Mouse (Mus musculus): ENCODE results near the gene Bmper. TPM values are rescaled to one million over a fixed set of nuclear protein-coding genes. Genes with fewer than 3 reads are reported as not detected.
A peak's percentile ranks its signal among the peaks of the same experiment; 100 is the strongest.

Bmper gene
- polyA plus RNA-seq, 1 experiment from 2014 or later, result 5.3 TPM

- Histone ChIP-seq H3K27me3 (no peaks in the 10 kb centered on the region), H3K4me2 (replicated peaks) (no peak overlapping the region), H3K4me1 (no peaks in the 10 kb centered on the region), H3K27ac (replicated peaks) (no peak overlapping the region), H3K9me3 (no peaks in the 10 kb centered on the region), H3K36me3 (no peaks in the 10 kb centered on the region), H3K9ac (replicated peaks) (no peak overlapping the region), H3K4me3 (no peak overlapping the region)
- 85% methylated on average over 3 of the region's 3 CpGs for WGBS
- no peak for ATAC-seq (ENCODE audit: low FRiP score, low read depth)
Observed at GRCm38 (mm10) chr9:23310953-23311352, 88.1 kb downstream of the Bmper start.

DNA sequence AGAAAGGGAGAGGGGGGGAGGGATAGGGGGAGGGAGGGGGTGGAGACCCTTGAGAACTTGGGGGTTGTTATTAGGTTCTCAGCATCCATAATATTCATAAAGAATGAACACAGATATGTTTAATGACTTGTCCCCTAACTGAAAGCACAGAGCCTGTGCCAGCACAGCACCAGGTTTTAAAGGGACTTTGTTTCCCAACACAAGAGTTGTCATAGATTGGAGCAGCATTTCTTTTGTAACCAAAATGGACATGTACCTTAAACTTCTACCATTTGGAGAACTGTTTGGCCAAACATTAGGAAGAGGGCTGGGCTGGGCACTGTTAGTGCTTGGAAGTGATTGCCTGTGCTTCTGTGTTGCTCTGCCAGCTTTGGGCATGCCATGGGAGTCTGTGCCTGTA, 89.1 kb downstream of the Bmper start:
- Histone ChIP-seq H3K27ac (replicated peaks) (no peak overlapping the region), H3K36me3 (no peaks in the 10 kb centered on the region), H3K4me3 (no peak overlapping the region), H3K27me3 (no peaks in the 10 kb centered on the region), H3K9me3 (no peaks in the 10 kb centered on the region), H3K4me2 (replicated peaks) (no peak overlapping the region), H3K4me1 (no peaks in the 10 kb centered on the region), H3K9ac (replicated peaks) (no peak overlapping the region)
- ATAC-seq (ENCODE audit: low FRiP score, low read depth), result no peak

DNA sequence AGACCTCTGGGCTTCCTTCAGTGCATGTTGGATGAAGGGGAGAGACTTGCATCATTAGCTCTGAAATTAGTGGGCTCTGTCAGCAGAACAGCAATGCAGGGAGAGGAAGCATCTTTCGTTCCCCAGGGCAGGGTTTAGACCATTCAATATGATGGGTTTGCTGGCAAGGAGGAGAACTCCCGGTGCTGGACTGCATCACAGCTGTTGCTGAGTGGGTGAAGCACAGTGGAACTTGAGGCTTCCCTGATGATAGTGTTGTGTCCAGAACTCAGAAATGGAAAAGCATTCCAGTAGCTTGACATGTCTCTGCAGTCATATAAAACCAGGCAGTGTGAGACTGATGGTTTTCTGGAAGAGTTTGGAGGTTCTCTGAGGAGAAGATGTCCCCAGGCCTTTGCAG, 90.0 kb downstream of the Bmper start:
- no peak overlapping the region for H3K9ac ChIP-seq (replicated peaks)
- H3K4me1 ChIP-seq, result no peaks in the 10 kb centered on the region
- ATAC-seq (ENCODE audit: low FRiP score, low read depth), result no peak
- no peaks in the 10 kb centered on the region for H3K36me3 ChIP-seq
- H3K4me2 ChIP-seq (replicated peaks), result no peak overlapping the region
- H3K9me3 ChIP-seq, result no peaks in the 10 kb centered on the region
- no peak overlapping the region for H3K4me3 ChIP-seq
- no peaks in the 10 kb centered on the region for H3K27me3 ChIP-seq
- WGBS, result 87% methylated on average over 2 of the region's 2 CpGs
- no peak overlapping the region for H3K27ac ChIP-seq (replicated peaks)

- H3K27me3 ChIP-seq, result no peaks in the 10 kb centered on the region
- H3K9ac ChIP-seq (replicated peaks), result no peak overlapping the region
- no peaks in the 10 kb centered on the region for H3K4me1 ChIP-seq
- 92% methylated on average over 5 of the region's 5 CpGs for WGBS
- no peak overlapping the region for H3K4me2 ChIP-seq (replicated peaks)
- H3K36me3 ChIP-seq, result no peaks in the 10 kb centered on the region
- no peak overlapping the region for H3K27ac ChIP-seq (replicated peaks)
- no peak overlapping the region for H3K4me3 ChIP-seq
- H3K9me3 ChIP-seq, result no peaks in the 10 kb centered on the region
- no peak for ATAC-seq (ENCODE audit: low FRiP score, low read depth)
Observed at GRCm38 (mm10) chr9:23315631-23316330, 92.9 kb downstream of the Bmper start.

GRCm38 (mm10) chr9:23327830-23328229, 105.0 kb downstream of the Bmper start:
- no peak overlapping the region for H3K9ac ChIP-seq (replicated peaks)
- H3K9me3 ChIP-seq, result no peaks in the 10 kb centered on the region
- H3K4me1 ChIP-seq, result peaks cover under 1% of the 10 kb centered on the region
- no peaks in the 10 kb centered on the region for H3K36me3 ChIP-seq
- H3K27ac ChIP-seq (replicated peaks), result no peak overlapping the region
- ATAC-seq (ENCODE audit: low FRiP score, low read depth), result no peak
- 88% methylated on average over 3 of the region's 3 CpGs for WGBS
- no peak overlapping the region for H3K4me3 ChIP-seq
- no peak overlapping the region for H3K4me2 ChIP-seq (replicated peaks)
- H3K27me3 ChIP-seq, result no peaks in the 10 kb centered on the region

DNA sequence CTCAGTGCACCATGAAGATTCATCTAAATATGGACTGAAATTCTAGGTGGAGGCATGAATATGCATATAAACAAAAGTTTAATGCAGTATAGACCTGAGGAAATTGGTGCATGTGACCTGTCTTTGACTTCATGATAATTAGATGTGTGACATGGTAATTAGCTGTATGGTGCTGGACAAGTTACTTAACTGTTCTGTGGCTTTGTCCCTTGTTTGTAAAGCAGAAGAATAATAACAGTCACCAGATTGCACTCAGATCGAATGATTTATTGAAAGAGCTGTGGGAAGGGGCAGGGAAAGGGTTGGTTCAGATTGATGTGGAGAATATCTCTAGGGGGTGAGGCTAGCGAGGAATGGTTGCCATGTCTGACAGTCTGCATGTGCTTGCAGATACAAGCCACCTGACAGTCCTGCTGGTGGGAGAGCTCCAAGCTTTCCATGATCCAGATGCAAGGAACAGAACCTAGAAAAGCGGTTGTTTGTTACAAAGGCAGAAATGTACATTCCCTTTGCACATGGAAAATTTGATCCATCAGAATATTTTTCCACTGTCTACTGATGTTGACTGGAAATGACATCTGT, 110.3 kb downstream of the Bmper start:
- Histone ChIP-seq H3K4me2 (replicated peaks) (no peak overlapping the region), H3K9me3 (no peaks in the 10 kb centered on the region), H3K9ac (replicated peaks) (no peak overlapping the region), H3K27ac (replicated peaks) (no peak overlapping the region), H3K4me3 (no peak overlapping the region), H3K4me1 (peaks cover 7% of the 10 kb centered on the region), H3K27me3 (no peaks in the 10 kb centered on the region), H3K36me3 (no peaks in the 10 kb centered on the region)
- 67% methylated on average over 3 of the region's 3 CpGs for WGBS
- ATAC-seq (ENCODE audit: low FRiP score, low read depth), result 0 out of 2 replicates have a peak, but pooled peaks have one; percentile 23

DNA sequence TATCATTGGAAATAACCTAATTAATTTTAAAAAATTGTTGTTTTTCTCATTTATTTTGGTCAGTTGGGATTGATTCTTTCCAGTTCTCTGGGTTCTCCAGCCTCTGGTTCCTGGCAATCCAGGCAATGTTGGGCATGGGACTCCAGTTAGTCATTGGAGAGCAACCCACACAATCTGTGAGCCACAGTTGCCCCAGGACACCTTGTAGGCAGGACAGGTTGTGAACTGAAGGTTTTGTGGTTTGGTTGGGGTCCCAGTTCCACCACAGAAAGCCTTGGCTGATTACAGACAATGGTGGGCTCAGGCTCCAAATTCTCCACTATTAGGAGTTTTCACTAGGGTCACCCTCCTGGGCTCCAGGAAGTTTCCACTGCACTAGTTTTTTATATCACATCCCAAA, 117.7 kb downstream of the Bmper start:
- H3K27ac ChIP-seq (replicated peaks), result no peak overlapping the region
- no peaks in the 10 kb centered on the region for H3K4me1 ChIP-seq
- no peak overlapping the region for H3K4me2 ChIP-seq (replicated peaks)
- H3K9me3 ChIP-seq, result no peaks in the 10 kb centered on the region
- ATAC-seq (ENCODE audit: low FRiP score, low read depth), result no peak
- H3K9ac ChIP-seq (replicated peaks), result no peak overlapping the region
- H3K36me3 ChIP-seq, result no peaks in the 10 kb centered on the region
- no peak overlapping the region for H3K4me3 ChIP-seq
- no peaks in the 10 kb centered on the region for H3K27me3 ChIP-seq

- Histone ChIP-seq H3K36me3 (no peaks in the 10 kb centered on the region), H3K4me3 (no peak overlapping the region), H3K9me3 (no peaks in the 10 kb centered on the region), H3K27ac (replicated peaks) (no peak overlapping the region), H3K4me2 (replicated peaks) (no peak overlapping the region), H3K9ac (replicated peaks) (no peak overlapping the region), H3K27me3 (no peaks in the 10 kb centered on the region), H3K4me1 (no peaks in the 10 kb centered on the region)
- no peak for ATAC-seq (ENCODE audit: low FRiP score, low read depth)
Observed at GRCm38 (mm10) chr9:23341246-23341645, 118.4 kb downstream of the Bmper start.

DNA sequence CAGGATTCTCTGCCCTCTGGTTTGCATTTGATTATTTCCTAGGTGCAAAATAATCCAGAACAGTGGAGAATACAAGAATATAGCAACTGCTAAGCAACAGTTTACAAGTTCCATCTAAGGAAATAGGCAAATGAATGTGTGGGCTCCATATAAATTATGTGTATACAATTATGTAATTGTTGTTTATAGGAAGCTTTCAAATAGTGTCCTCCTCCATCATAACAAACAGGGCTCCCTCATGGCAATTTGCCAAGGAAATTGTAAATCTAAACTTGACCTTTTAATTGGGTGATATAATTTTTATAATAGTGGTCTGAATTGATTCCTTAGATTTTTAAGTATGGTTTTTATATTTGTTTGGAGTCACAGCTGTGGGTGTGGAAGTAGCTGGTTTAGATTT, 121.5 kb downstream of the Bmper start:
- Histone ChIP-seq H3K9me3 (no peaks in the 10 kb centered on the region), H3K27me3 (no peaks in the 10 kb centered on the region), H3K4me2 (replicated peaks) (no peak overlapping the region), H3K4me1 (no peaks in the 10 kb centered on the region), H3K27ac (replicated peaks) (no peak overlapping the region), H3K36me3 (no peaks in the 10 kb centered on the region), H3K9ac (replicated peaks) (no peak overlapping the region), H3K4me3 (no peak overlapping the region)
- no peak for ATAC-seq (ENCODE audit: low FRiP score, low read depth)

- no peaks in the 10 kb centered on the region for H3K4me1 ChIP-seq
- H3K9ac ChIP-seq (replicated peaks), result no peak overlapping the region
- ATAC-seq (ENCODE audit: low FRiP score, low read depth), result no peak
- WGBS, result 83% methylated on average over 8 of the region's 8 CpGs
- no peaks in the 10 kb centered on the region for H3K27me3 ChIP-seq
- H3K4me3 ChIP-seq, result no peak overlapping the region
- H3K4me2 ChIP-seq (replicated peaks), result no peak overlapping the region
- no peaks in the 10 kb centered on the region for H3K9me3 ChIP-seq
- no peaks in the 10 kb centered on the region for H3K36me3 ChIP-seq
- no peak overlapping the region for H3K27ac ChIP-seq (replicated peaks)
Observed at GRCm38 (mm10) chr9:23345093-23345844, 122.4 kb downstream of the Bmper start.

- Histone ChIP-seq H3K27ac (replicated peaks) (no peak overlapping the region), H3K36me3 (no peaks in the 10 kb centered on the region), H3K27me3 (no peaks in the 10 kb centered on the region), H3K9me3 (no peaks in the 10 kb centered on the region), H3K4me1 (no peaks in the 10 kb centered on the region), H3K4me2 (replicated peaks) (no peak overlapping the region), H3K9ac (replicated peaks) (no peak overlapping the region), H3K4me3 (no peak overlapping the region)
- ATAC-seq (ENCODE audit: low FRiP score, low read depth), result no peak
- WGBS, result 86% methylated on average over 5 of the region's 5 CpGs
Observed at GRCm38 (mm10) chr9:23349603-23350002, 126.7 kb downstream of the Bmper start.

GRCm38 (mm10) chr9:23351400-23351799, 128.5 kb downstream of the Bmper start:
- 85% methylated on average over 8 of the region's 8 CpGs for WGBS
- no peaks in the 10 kb centered on the region for H3K4me1 ChIP-seq
- H3K27ac ChIP-seq (replicated peaks), result no peak overlapping the region
- H3K9me3 ChIP-seq, result no peaks in the 10 kb centered on the region
- no peak overlapping the region for H3K4me3 ChIP-seq
- no peak overlapping the region for H3K9ac ChIP-seq (replicated peaks)
- H3K4me2 ChIP-seq (replicated peaks), result no peak overlapping the region
- no peaks in the 10 kb centered on the region for H3K36me3 ChIP-seq
- H3K27me3 ChIP-seq, result no peaks in the 10 kb centered on the region
- ATAC-seq (ENCODE audit: low FRiP score, low read depth), result no peak
